Mouse (Mus musculus) ES-E14 (cell line): ENCODE measurements around the gene Fbxl16. TPM values are rescaled to one million over a fixed set of nuclear protein-coding genes. Genes with fewer than 3 reads are reported as not detected.

Source experiments
- DNase-seq: peaks from one replicate; pipeline ENCODE4 v3.0.0-alpha.2; 2013; ENCODE audit warnings: low read depth, low spot score
- H3K27ac ChIP-seq: 2 replicates; pipeline ENCODE4 v1.5.1; 2012; ENCODE audit warnings: low read depth, mild to moderate bottlenecking, low read length, moderate library complexity, mixed read lengths; ENCODE audit not compliant: poor library complexity, insufficient read depth, severe bottlenecking
- H3K36me3 ChIP-seq: 2 replicates; pipeline ENCODE4 v1.6.1; 2012; ENCODE audit warnings: mild to moderate bottlenecking, low read length, moderate library complexity, mixed read lengths; ENCODE audit not compliant: control insufficient read depth, poor library complexity, insufficient read depth, severe bottlenecking
- H3K4me1 ChIP-seq, 2 experiments: fragments of 150-350 bp in 1 of 2; sonication (generic) in 1 of 2; 2 replicates each; pipeline ENCODE4 v1.6.1; 2012; ENCODE audit warnings: low read length in 2 of 2, mild to moderate bottlenecking in 1 of 2, mixed read lengths in 1 of 2; ENCODE audit not compliant: control insufficient read depth in 2 of 2, insufficient read depth in 2 of 2, poor library complexity in 1 of 2
- H3K4me3 ChIP-seq, 2 experiments: fragments of 150-350 bp in 1 of 2; sonication (generic) in 1 of 2; 2 replicates each; pipeline ENCODE4 v1.5.1; 2012; ENCODE audit warnings: low read length in 2 of 2, low read depth in 1 of 2, mild to moderate bottlenecking in 1 of 2, mixed read lengths in 1 of 2; ENCODE audit not compliant: insufficient read depth in 1 of 2, poor library complexity in 1 of 2, severe bottlenecking in 1 of 2
- H3K9ac ChIP-seq: 2 replicates; pipeline ENCODE4 v1.6.1; 2012; ENCODE audit warnings: low read depth, mild to moderate bottlenecking, low read length, mixed read lengths; ENCODE audit not compliant: poor library complexity, insufficient read depth, severe bottlenecking
- H3K9me3 ChIP-seq: fragments of 150-350 bp; sonication (generic); 2 replicates; pipeline ENCODE4 v1.6.1; 2012; ENCODE audit warnings: low read depth, mild to moderate bottlenecking, low read length; ENCODE audit not compliant: control insufficient read depth, insufficient read depth
- CHD2 ChIP-seq: IDR thresholded peaks from 2 replicates; pipeline ENCODE4 v1.6.1; 2014; ENCODE audit warnings: mild to moderate bottlenecking, low read depth, low read length, inconsistent platforms
- HCFC1 ChIP-seq: IDR thresholded peaks from 2 replicates; pipeline ENCODE4 v1.6.1; 2012; ENCODE audit warnings: low read length, inconsistent platforms, borderline replicate concordance; ENCODE audit not compliant: insufficient read depth
- MAFK ChIP-seq: IDR thresholded peaks from 2 replicates; pipeline ENCODE4 v1.6.1; 2014; ENCODE audit warnings: mild to moderate bottlenecking, low read depth, low read length, inconsistent platforms; ENCODE audit not compliant: insufficient read depth
- ZC3H11A ChIP-seq: IDR thresholded peaks from 2 replicates; pipeline ENCODE4 v1.6.1; 2012; ENCODE audit warnings: low read depth, mild to moderate bottlenecking, inconsistent platforms, low read length, borderline replicate concordance
- ZNF384 ChIP-seq: IDR thresholded peaks from 2 replicates; pipeline ENCODE4 v1.6.1; 2012; ENCODE audit warnings: low read depth, low read length, inconsistent platforms
- in situ Hi-C, 2 experiments: fragments of 600-800 bp; cut with MboI; formaldehyde crosslinking; loops; one replicate each; pipeline ENCODE4 v1.15.1; 2025; ENCODE audit warnings: low sequenced_read_pairs in 2 of 2, inconsistent platforms in 1 of 2; ENCODE audit not compliant: unreplicated experiment in 2 of 2
- total RNA-seq: library from RNA; depleted of rRNA; stranded (reverse); fragments of 300-350 nt; gene quantifications from 2 replicates; pipeline ENCODE4 v1.2.3, GENCODE M21; 2012

Fbxl16 gene
- total RNA-seq, 1 experiment = 1.7 TPM

DNA sequence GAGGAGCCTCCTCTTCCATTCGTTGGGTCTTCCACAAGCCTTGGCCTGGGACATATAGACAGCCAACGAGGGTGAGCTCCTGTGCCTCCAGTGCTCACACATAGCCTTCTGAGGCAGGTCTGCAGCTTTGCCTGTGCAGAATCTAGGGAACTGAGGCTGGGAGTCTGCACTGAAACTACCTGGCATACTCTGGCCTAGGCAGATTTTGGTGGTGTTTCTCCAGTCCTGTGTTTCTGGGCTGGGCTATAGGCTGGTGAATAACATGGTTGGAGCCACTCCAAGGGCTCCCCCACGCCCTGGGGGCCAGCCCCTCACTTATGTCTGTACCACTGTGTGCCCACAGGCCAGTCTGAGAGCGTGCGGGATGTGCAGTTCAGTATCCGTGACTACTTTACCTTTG is 16.4 kb downstream of the Fbxl16 start:
- DNase-seq = no peak
- H3K4me3 ChIP-seq = no peak overlapping the region
- in situ Hi-C loops = no loop called here
- no peaks in the 10 kb centered on the region for H3K9me3 ChIP-seq
- no peak for TF ChIP-seq ZNF384
- TF ChIP-seq HCFC1 = no peak
- TF ChIP-seq MAFK = no peak
- TF ChIP-seq ZC3H11A = no peak
- TF ChIP-seq CHD2 = no peak
- H3K9ac ChIP-seq = no peak overlapping the region
- H3K36me3 ChIP-seq = peaks cover 30% of the 10 kb centered on the region
- peaks cover 0 to 21% of the 10 kb centered on the region in 2 experiments; a peak in 2 of 4 replicates for H3K4me1 ChIP-seq
- H3K27ac ChIP-seq = no peak overlapping the region

DNA sequence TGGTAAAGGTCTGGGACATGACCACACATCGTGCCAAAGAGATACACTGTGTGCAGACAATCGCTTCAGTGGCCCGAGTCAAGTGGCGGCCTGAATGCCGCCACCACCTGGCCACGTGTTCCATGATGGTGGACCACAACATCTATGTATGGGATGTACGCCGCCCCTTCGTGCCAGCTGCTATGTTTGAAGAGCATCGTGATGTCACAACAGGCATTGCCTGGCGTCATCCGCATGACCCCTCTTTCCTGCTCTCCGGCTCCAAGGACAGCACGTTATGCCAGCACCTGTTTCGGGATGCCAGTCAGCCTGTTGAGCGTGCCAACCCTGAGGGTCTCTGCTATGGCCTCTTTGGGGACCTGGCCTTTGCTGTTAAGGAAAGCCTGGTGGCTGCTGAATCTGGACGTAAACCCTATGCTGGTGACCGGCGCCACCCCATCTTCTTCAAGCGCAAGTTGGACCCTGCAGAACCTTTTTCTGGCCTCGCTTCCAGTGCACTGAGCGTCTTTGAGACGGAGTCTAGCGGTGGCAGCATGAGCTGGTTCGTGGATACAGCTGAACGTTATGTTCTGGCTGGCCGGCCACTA is 17.2 kb downstream of the Fbxl16 start:
- no peak overlapping the region for H3K27ac ChIP-seq
- no peaks in the 10 kb centered on the region for H3K9me3 ChIP-seq
- in situ Hi-C loops = no loop called here
- no peak overlapping the region for H3K4me3 ChIP-seq
- H3K36me3 ChIP-seq = peaks cover 37% of the 10 kb centered on the region
- peaks cover 0 to 21% of the 10 kb centered on the region in 2 experiments; a peak in 2 of 4 replicates for H3K4me1 ChIP-seq
- no peak overlapping the region for H3K9ac ChIP-seq
- TF ChIP-seq CHD2 (no peak), HCFC1 (no peak), MAFK (no peak), ZC3H11A (no peak), ZNF384 (no peak)
- DNase-seq = no peak

- no peak overlapping the region for H3K27ac ChIP-seq
- peaks cover 2 to 28% of the 10 kb centered on the region in 2 experiments; a peak in 2 of 4 replicates for H3K4me1 ChIP-seq
- no peak for TF ChIP-seq ZNF384
- TF ChIP-seq MAFK = no peak
- no peak for TF ChIP-seq HCFC1
- no peak for TF ChIP-seq CHD2
- no peak for TF ChIP-seq ZC3H11A
- DNase-seq = no peak
- no peaks in the 10 kb centered on the region for H3K9me3 ChIP-seq
- H3K36me3 ChIP-seq = peaks cover 47% of the 10 kb centered on the region
- in situ Hi-C loops = no loop called here
- H3K4me3 ChIP-seq = no peak overlapping the region
- no peak overlapping the region for H3K9ac ChIP-seq
Measured at GRCm38 (mm10) chr17:25827011-25827410, 18.1 kb downstream of the Fbxl16 start.

GRCm38 (mm10) chr17:25827546-25828222 is 18.8 kb downstream of the Fbxl16 start:
- DNase-seq = no peak
- Histone ChIP-seq H3K36me3 (peaks cover 47% of the 10 kb centered on the region), H3K9ac (no peak overlapping the region), H3K4me3 (no peak overlapping the region), H3K27ac (no peak overlapping the region), H3K9me3 (no peaks in the 10 kb centered on the region), H3K4me1 (peaks cover 2 to 28% of the 10 kb centered on the region in 2 experiments; a peak in 2 of 4 replicates)
- in situ Hi-C loops = no loop called here
- TF ChIP-seq ZNF384 (no peak), HCFC1 (no peak), CHD2 (no peak), MAFK (no peak), ZC3H11A (no peak)

GRCm38 (mm10) chr17:25828223-25828594 is 19.3 kb downstream of the Fbxl16 start:
- H3K4me1 ChIP-seq = peaks cover 2 to 28% of the 10 kb centered on the region in 2 experiments; a peak in 2 of 4 replicates
- no peak overlapping the region for H3K9ac ChIP-seq
- in situ Hi-C loops = no loop called here
- H3K9me3 ChIP-seq = no peaks in the 10 kb centered on the region
- H3K4me3 ChIP-seq = peak overlapping the region in 1 of 2 experiments; percentile 73; a peak in 1 of 4 replicates
- DNase-seq = no peak
- TF ChIP-seq ZNF384 (no peak), ZC3H11A (no peak), HCFC1 (no peak), CHD2 (no peak), MAFK (no peak)
- H3K36me3 ChIP-seq = peaks cover 47% of the 10 kb centered on the region
- H3K27ac ChIP-seq = no peak overlapping the region
